Mouse (Mus musculus): ENCODE data around the gene Maml3.

Maml3 gene

DNA sequence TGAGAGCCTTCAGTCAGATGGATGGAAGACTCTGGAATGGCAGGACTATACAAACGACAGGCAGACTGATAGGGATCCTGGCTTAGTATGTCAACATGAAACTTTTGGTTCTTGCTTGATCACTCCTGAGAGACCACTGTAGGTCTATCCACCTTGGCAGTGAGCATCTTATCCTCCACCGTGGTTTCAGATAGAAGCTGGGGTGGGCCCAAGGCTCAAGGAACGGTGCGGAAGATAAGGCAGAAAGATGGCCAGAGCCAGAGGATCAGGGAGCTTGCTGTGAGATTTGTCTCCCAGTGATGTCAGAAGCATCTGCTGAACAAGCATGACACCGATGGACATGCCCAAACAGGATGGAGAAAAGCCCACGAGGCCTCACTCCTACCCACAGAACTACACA lies 362.5 kb downstream of the Maml3 start:
- peak; percentile 42 for DNase-seq (ENCODE audit: low read depth)

DNA sequence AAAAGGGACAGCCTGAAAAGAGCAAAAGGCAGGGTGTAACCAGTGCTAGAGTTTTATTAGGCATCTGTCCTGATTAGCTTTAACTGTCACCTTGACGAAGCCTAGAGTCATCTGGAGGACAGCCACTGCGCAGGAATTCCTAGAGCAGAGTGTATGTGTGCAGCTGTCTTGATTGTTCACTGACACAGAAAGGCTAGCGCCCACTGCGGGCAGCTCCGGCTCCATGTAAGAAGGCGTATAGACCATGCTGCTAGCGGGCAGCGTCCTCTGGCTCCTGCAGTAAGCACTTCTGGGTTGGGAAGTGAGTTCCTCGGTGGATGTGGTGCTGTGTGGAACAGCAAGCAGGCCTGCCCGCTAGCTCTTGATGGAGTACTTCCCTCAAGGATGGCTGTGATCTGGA lies 363.1 kb downstream of the Maml3 start:
- no peak for DNase-seq (ENCODE audit: low read depth)

DNA sequence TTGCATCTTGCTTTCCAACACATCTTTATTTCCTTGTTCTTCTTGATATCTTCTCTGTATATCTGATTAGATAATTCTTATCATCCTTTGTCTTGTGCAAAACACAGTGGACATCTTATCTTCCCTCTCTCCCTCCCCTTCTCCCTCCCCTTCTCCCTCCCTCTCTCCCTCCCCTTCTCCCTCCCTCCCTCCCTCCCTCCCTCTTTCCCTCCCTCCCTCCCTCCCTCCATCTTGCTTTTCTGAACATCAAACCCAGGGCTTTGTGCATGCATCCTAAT lies 365.1 kb downstream of the Maml3 start:
- DNase-seq (ENCODE audit: low read depth): peak; percentile 26

DNA sequence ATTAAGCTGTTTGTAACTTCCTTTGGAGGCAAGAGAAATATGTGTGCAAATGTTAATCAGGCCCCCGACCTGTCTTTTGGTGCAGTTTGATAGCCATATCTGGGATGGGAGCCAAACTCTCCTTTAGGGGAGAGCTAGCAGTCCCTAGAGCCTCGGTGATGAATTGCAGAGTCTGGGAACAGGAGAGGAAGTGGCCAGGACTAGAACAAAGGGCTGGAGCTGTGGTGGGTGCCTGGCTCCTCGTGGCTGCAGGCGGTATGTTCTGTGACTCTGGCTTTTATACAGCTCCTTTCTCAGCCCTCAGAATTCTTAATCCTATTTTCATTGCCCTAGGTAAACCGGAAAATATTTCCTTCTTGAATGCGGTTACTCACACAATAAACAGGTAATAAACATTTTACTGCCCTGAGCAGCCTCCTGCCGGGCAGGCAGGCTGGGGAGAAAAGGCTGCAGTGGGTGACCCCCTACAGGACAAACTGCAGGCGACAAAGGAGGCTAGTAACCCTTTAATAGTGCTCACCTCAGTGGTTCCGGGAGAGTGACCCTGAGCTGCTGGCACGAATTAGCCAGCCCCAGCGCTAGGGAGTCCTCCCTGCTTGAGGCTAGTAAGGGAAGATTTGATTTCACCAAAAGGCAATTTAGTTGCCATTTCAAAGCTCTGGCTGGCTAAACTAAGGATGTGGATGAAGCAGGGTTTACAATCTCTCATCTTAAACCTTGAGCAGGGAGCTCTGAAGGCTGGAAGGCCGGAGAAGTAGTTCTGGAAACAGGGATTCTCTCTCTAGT lies 365.6 kb downstream of the Maml3 start:
- peak; percentile 90 for DNase-seq (ENCODE audit: low read depth)

DNA sequence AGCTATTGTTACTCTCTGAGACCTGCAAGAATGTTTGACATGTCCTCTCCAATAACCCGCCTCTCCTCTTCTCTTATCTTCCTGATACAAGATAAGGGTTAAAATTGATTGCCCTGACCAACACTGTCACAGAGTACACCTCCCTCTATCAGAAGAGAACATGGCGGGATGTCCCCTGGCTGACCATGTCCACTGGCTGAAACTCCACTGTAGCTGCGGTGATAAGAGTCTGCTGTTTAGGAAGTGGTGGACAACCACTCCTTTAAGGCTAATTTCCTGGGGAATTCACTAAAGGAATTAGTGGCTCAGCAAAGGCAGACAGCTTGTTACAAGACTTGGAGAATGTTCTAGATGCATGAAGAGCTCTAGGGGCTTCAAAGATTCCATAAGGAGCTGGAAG lies 371.2 kb downstream of the Maml3 start:
- DNase-seq (ENCODE audit: low read depth): no peak

DNA sequence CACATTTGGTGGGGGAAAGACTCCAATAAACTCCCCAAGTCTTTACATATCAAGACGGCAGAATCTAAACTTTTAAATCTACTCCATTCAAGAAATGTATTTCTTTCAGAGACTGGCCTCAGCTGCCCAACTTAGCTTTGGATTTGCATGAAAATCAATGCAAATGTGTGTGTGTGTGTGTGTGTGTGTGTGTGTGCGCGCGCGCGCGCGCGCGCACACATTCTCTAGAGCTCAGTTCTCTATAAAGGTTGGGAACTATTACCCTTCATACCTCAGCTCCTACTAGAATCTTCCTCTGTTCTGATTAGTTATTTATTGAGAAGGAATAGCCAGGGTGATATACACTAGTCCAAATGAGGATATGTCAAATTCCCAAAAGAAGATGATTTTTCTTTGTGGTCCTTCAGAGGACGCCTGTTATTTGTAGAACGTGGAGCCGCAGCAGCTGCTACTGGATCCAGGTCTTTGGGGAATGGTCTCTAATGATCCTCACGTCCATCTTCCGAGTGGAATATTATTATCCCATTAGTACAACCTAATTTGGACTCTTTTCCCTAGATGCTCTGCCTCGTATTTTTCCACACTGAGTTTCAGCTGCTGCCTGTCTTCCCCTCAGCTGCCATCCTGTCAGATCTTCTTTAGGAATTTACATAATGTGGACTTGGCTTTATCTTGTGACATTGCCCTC lies 372.8 kb downstream of the Maml3 start:
- no peak for DNase-seq (ENCODE audit: low read depth)

DNA sequence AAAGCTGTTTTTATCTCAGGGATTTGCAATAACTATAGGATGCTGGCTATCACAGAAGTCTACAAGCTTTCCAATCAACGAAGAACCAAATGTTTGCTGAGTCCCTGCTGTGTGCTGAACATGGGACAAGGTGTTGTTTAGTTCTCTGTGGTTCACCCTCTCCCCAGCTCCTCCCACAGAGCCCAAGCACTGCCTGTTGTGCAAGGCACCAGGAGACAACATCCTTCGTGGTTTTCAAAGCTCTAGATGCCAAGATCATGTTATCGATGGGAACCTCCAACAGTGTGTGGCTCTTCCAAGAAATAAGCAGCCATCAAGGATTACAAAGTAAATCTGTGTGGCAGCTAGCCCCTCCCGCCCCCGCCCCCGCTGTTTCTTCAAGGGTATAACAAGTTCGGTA lies 374.2 kb downstream of the Maml3 start:
- DNase-seq (ENCODE audit: low read depth): peak; percentile 71

DNA sequence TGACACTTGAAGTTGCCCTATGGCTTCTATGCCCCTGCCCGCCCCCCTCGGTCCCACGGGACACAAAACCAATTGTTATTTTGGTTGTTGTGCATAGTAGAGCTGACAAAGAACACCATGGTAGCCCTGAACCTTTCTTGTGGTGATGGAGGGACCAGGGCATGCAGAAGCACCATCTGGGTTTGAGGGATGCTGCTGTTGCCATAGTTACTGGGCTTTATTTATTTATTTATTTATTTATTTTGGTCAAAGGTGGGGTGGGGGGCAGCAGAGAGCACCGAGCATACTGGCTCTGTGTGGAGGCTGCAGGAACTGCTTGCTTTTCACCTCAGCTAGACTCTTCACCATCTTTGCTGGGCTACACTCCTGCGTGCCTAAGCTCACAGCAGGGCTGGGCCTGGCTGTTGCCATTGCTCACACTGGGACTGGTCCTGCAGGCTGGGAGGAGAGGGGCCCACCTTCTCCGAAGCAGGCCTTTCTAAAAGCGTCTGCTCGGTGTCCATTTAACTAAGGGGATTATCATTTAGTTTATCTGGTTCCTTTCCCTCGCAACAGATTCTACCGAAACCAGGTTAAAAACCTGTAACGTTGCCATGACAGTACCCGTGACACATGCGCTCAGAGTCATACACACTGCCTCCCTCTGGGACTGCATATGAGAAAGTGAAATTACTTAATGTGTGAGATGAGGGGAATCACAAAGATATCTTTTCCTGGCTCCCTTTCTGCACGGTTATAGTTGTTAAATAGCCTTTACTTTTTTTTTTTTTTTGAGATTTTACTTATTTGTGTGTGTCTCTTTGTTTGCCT lies 375.6 kb downstream of the Maml3 start:
- no peak for DNase-seq (ENCODE audit: low read depth)

DNA sequence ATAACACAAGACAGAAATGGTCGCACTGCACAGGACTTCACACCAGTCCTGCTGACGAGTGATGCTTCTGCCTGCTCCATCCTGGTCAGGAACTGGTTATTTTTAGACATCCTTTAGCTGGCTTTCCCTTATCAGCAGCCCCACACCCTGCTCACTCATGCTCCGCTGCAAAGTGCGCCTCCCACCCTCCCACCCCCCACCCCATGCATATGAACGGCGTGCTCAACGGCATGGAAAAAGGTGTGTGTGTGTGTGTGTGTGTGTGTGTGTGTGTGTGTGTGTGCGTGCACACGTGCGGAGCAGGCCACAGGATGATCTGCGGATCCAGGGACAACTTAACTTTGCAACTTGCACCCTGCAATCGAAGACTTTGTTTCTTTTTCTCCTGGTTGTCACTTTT lies 376.4 kb downstream of the Maml3 start:
- DNase-seq (ENCODE audit: low read depth): peak; percentile 92

DNA sequence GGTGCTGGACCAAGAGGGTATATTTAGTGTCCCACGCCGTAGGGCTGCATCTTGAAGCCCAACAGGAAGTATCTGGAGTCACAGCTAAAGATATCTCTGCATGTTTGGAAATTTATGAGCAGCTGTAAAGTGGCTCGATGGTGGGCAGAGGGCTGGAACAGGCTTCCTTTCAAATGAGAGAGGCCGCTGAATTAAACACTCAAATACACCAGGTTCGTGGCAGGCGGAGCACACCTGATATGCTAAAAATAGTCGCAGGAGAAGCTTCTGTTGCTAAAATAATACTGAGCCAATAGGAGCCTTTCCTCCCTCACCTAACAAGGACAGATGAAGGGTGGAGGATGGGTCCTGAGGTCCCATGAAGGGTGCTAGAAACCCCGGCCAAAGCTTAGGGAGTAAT lies 376.9 kb downstream of the Maml3 start:
- DNase-seq (ENCODE audit: low read depth): peak; percentile 79

DNA sequence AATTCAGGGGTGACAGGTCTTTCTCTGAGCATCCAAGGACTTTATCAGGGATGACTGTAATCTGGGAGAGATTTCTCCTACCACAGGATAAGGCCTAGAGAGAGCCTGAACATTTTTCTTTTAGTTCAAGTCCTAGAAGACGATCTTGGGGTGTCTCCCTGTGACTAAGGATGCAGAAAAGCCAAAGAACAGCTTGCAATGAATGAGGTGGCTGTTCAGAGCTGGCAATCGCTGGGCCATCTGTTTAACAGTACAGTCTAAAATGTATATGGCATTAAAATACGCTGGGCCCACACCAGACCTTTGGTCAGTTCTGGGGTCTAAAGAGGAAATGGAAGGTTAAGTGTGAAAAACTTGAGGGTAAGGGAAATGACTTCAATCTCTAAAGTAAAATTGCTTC lies 377.4 kb downstream of the Maml3 start:
- DNase-seq (ENCODE audit: low read depth): no peak

DNA sequence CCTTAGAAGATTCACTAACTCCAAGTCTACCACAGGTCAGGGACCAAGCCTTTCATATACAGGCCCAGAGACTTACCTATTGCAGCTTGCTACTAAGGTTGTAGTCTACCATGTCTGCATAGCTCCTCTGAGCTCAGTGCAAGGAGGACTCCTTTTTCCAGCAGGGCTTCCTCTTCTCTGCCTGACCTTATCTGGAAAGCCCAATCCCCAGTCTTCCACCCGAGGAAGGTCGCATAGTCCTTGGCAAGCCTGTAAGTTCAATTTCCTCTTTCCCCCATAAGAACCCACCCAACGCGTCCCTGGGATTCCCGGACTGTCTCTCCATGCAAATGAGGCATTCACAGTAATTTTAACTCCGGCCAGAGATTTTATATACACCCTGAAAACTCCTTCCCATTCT lies 378.6 kb downstream of the Maml3 start:
- DNase-seq (ENCODE audit: low read depth): no peak

DNA sequence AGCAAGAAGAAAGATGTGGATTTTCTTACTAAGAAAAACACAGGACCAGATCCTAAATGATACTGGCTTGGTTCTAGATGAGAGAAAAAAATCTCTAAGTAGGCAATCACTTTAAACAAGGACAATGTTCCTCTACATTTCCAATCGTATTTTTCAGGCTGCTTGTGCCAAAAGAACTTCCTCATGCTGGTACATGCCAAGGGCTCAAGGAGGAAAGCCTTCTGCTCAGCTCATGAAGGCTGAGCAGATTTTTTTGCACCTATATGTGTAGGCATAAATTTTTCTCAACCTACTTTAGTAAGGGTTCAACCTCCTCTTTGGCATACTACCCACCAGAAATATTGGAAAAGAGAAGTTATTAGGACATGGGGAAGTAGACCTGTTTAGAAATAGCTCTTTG lies 384.9 kb downstream of the Maml3 start:
- no peak for DNase-seq (ENCODE audit: low read depth)

DNA sequence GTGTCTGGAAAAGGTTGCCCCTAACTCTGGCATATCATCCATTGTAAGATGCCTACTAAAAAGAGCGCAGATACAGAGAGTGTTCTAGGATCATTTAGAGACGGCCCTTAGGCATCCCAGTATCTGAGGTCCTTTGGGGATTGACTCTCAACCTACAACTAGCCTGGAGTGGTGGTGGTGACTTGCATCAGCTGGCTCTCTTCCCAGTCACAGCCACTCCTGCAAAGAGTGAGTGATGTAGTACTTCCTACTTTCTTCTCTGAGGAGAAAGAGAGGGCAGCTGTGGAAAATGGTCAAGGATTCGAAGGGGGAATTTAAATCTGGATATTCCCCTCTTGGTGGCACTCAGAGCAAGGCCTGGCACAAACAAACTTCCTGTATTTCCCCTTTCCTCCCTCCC lies 385.5 kb downstream of the Maml3 start:
- no peak for DNase-seq (ENCODE audit: low read depth)

DNA sequence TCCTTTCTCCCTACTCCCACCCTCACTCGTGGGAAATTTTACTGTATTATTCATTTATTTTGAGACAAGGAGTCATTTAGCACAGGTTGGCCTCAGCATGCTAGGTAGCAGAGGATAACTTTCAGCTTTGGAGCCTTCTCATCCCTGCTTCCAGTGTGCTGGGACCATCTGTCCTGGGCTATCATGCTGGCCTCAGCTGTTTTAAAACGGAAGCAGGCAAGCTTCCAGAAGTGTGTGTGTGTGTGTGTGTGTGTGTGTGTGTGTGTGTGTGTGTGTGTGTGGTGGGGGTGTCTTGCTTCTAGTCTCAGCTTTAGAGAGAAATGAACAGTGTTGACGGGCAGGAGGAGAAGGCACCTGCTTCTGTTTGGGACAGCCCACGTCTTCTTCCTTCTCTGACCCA lies 387.0 kb downstream of the Maml3 start:
- no peak for DNase-seq (ENCODE audit: low read depth)

DNA sequence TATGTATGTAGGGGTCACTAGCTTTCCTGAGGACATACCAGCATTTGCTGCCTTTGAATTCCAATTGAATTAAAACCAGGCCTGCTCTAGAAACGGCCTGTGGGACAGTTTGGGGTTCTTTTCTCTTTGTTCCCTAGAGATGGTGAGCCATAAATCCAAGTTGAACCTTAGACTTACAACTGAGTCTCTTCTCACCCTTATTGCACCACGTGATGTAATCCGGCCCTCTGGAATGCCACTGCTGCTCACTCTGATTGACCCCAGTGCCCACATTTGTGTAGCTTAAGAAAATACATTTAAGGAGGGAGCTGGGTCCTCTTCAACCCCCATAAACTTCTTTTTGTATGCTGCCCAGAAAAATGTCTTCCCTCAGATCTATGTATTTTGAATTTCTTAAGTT lies 387.4 kb downstream of the Maml3 start:
- no peak for DNase-seq (ENCODE audit: low read depth)

DNA sequence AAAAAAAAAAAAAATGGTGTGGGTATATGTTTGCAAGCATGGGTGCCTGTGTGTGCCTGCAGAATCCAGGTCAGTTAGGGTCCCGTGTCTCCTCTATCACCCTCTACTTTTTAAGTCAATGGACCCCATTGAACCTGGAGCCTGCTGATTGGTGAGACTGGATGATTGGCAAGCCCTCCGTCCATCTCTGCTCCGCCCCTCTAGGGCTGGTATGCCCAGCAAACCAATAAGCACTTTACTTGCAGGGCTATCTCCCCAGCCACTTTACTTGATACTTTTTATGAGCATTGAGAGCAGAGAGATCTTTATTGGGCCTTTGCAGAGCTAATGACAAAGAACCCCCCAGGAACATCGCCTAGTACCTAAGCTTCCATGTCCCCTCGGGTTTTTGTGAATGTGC lies 390.4 kb downstream of the Maml3 start:
- DNase-seq (ENCODE audit: low read depth): no peak

DNA sequence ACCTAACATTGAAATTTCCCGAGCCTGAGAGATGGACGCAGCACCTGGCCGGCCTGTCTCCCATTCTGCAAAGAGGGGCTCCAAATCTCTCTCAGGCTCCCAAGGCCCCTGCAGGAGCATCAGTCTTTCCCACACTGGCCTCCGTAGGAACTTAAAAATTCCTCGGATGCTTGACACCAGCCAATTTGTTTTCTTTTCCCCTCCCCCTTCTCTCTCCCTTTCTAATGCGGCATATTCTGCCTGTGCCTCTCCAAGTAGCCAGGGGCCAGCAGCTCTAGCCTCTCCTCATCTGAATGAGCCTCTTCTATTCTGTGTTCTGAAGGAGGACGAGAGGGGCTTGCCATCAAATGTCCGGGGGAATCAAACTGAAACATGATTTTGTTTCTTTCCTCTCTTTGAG lies 391.6 kb downstream of the Maml3 start:
- DNase-seq (ENCODE audit: low read depth): no peak

DNA sequence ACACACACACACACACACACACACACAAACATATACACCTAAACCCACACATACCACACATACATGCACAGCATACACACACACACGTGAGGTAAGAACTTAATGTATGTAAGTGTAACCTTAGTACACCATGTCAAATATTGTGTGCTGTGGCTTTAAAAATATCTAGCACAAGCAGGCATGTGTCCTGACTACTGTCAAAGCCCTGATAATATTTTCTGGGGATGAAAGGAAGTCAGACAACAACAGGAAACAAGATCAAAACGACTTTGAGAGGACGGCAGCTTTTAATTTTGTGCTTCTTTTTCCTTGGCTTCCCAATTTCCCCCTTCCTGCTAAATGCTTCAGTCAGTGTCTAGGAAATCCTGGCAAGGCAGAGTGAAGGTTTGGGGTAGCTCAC lies 392.5 kb downstream of the Maml3 start:
- peak; percentile 49 for DNase-seq (ENCODE audit: low read depth)

DNA sequence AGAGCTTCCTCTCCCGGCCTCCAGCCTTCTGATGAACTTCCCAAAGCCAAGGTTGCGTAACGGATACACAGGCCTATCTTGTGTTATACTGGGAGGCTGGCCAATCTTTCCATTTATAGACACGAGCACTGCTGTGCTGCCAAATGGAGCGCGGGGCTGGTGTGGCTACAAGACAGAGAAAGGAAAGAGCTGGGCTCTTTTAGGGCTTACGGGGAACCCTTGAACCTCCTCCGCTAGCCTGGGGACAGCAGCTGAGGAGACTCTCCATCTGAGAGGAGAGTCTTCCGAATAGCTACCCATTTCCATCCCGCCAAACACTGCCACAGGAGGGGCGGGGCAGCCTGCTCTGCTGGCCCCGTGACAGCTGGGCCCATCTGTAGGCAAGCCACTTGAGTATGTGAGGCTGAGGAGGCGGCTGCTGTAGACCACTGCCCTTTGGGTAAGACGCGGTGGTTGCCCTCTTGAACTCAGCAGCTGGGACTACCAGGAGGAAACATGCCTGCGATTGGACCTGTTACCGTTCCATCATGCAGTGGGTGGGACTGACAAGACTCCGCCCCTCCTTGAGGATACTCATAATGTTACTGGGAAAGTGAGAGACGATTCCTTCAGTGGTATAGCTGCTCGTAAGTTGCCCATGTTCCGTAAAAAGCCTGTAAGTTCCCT lies 396.0 kb downstream of the Maml3 start:
- DNase-seq (ENCODE audit: low read depth): no peak

DNA sequence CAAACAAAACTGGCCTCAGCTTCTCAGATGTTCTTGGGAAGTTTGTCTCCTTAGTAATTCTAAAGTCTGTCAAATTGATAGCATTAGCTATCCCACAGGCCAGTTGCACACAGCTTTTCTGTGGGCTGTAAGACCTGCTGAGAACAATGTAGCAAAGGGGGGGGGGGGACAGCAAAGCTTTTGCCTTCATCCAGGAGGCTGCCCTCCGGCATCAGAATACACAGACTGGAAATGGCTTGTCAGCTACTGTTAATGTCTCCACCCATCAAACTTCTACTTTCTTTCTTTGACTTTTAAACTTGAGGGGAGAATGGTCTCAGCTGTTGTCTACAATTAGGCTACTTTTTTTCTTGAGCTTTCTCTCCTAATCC lies 396.5 kb downstream of the Maml3 start:
- DNase-seq (ENCODE audit: low read depth): no peak

DNA sequence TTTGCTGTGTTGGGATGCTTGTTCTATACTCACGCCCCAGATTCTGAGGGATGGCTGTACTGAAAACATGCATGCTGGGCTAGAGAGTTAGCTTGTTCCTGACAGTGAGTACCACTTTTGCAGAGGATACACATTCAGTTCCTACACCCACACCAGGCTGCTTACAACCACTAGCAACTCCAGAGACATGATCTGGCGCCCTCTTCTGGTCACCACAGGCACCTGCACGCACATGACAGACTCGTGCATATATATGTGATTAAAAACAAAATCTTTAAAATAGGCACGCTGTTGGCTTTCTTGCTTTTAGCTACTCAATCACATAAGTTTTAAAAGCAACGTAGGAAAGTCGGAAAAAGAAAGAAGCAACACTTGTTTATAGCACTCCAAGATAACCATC lies 399.7 kb downstream of the Maml3 start:
- DNase-seq (ENCODE audit: low read depth): peak; percentile 54

DNA sequence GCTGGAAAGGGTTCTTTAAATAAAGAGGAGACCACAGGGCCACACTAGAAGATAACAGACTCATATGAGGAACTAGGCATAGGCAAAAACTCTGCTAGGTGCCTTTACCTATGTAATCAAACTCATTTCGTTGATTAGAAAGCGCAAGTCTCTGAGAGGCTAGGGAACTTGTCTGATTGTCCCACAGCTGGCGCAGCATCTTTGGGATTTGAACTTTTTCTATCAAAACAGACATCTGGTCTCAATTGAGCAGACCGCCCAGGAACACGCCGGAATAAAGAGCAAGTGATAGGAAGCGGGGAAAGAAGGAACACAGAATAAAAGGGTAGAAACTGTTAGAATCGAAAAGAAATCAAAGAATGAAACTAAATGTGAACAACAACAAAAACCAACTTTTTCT lies 401.4 kb downstream of the Maml3 start:
- DNase-seq (ENCODE audit: low read depth): no peak
